Comparison of ENCODE assay signal across 9 mouse cellular contexts in genomic region chr5:139717723-139718122, GRCm38 (mm10). TPM values are rescaled to one million over a fixed set of nuclear protein-coding genes. Genes with fewer than 3 reads are reported as not detected.
DNase-seq lines count a peak whose midpoint lies in the region; ATAC-seq and TF ChIP-seq lines count a peak whose summit lies in the region.
"Had no signal": no experiment of that assay in that cellular context is flagged by ENCODE, and none has a peak within 500 bp of the region (broad histone marks: within the 10 kb centered on the region; RNA-seq: fewer than 3 reads in every experiment).

No protein-coding gene starts in this region.

- 100% methylated on average over 2 of the region's 2 CpGs for WGBS in stomach, postnatal 0 days

- H3K4me2 ChIP-seq in stomach, postnatal 0 days (replicated peaks; ENCODE audit: low read depth), result no peak overlapping the region
- H3K4me2 ChIP-seq: lung, embryonic 15.5 days had no signal

- TF ChIP-seq EP300 in stomach, postnatal 0 days (optimal IDR thresholded peaks at IDR 0.05), result no peak

- H3K27ac ChIP-seq in stomach, postnatal 0 days (replicated peaks), result peak overlapping the region; percentile 35; the same call in 1 of the 2 replicates
- H3K27ac ChIP-seq: lung, embryonic 15.5 days had no signal

- no peak overlapping the region for H3K4me3 ChIP-seq in stomach, postnatal 0 days (ENCODE audit: low read depth, low read length)
- H3K4me3 ChIP-seq: lung, embryonic 15.5 days had no signal

- H3K9ac ChIP-seq in stomach, postnatal 0 days (ENCODE audit: low read length), result 0 out of 2 replicates have a peak overlapping the region, but pooled peaks have one; percentile 23
- H3K9ac ChIP-seq: lung, embryonic 15.5 days had no signal

- no peaks in the 10 kb centered on the region for H3K36me3 ChIP-seq in stomach, postnatal 0 days (ENCODE audit: control insufficient read depth, insufficient read depth, low read length)
- H3K36me3 ChIP-seq: lung, embryonic 15.5 days had no signal

- DNase-seq in left cerebral cortex, adult 18-20 months (ENCODE audit: low spot score in 2 of 2), result peak; percentile 55 to 63
- DNase-seq in left cerebral cortex, adult 11 months (ENCODE audit: low spot score), result no peak
- peak; percentile 83 for DNase-seq in adipocyte (ENCODE audit: low spot score)
- peak; percentile 83 for DNase-seq in embryo, embryonic 10 days (ENCODE audit: low spot score)
- peak; percentile 73 to 74 for DNase-seq in heart, postnatal 36 days
- DNase-seq in layer of hippocampus, adult 9-11 months, result peak; percentile 21
- DNase-seq in lung, postnatal 4 days, result peak; percentile 55 to 78
- peak; percentile 63 for DNase-seq in stomach, postnatal 0 days (ENCODE audit: low spot score)

- intact Hi-C loops in heart, postnatal 36 days (cut with DNase I), result loop anchor here (1.0 kb wide), 3 partner anchors 29 to 101 kb away; no protein-coding TSS in a partner anchor

- H3K9me3 ChIP-seq in stomach, postnatal 0 days (ENCODE audit: control insufficient read depth, low read length), result no peaks in the 10 kb centered on the region
- H3K9me3 ChIP-seq: lung, embryonic 15.5 days had no signal

- peak; percentile 36 for ATAC-seq in stomach, postnatal 0 days (ENCODE audit: low FRiP score, low TSS enrichment)

- TF ChIP-seq CTCF in stomach, postnatal 0 days (IDR thresholded peaks at IDR 0.05; ENCODE audit: low read depth), result peak; percentile 98

- no peaks in the 10 kb centered on the region for H3K4me1 ChIP-seq in stomach, postnatal 0 days (replicated peaks; ENCODE audit: control insufficient read depth, insufficient read depth)

- no peaks in the 10 kb centered on the region for H3K27me3 ChIP-seq in stomach, postnatal 0 days (ENCODE audit: control insufficient read depth, insufficient read depth, low read length)
- H3K27me3 ChIP-seq: lung, embryonic 15.5 days had no signal

RNA-seq across cellular contexts. Expression of gene Micall2, which starts 18.4 kb away (rescaled TPM):
- total RNA-seq in left cerebral cortex, adult 18-20 months (2021), result 1 to 10 TPM; 1.5 to 2.1 TPM
- 1 to 10 TPM; 2.4 to 2.8 TPM for total RNA-seq in heart, postnatal 36 days (2021)
- 6.6 and 8.7 TPM in 2 replicates for polyA plus RNA-seq in stomach, postnatal 0 days (2015; fragmentation: Nextera tagmentation; extraction: Ambion mirVana)

RNA-seq across cellular contexts. Expression of gene Ints1, which starts 57.8 kb away (rescaled TPM):
- total RNA-seq in left cerebral cortex, adult 18-20 months (2021), result 100 to 1,000 TPM in 1 of 2 experiments, 10 to 100 TPM in 1; 96.3 to 103 TPM
- 10 to 100 TPM; 40.4 to 42.7 TPM for total RNA-seq in heart, postnatal 36 days (2021)
- polyA plus RNA-seq in stomach, postnatal 0 days (2015; fragmentation: Nextera tagmentation; extraction: Ambion mirVana), result 7.9 and 8.0 TPM in 2 replicates
